Mouse (Mus musculus): ENCODE measurements around the gene Ptgds.

Gene Ptgds

DNA sequence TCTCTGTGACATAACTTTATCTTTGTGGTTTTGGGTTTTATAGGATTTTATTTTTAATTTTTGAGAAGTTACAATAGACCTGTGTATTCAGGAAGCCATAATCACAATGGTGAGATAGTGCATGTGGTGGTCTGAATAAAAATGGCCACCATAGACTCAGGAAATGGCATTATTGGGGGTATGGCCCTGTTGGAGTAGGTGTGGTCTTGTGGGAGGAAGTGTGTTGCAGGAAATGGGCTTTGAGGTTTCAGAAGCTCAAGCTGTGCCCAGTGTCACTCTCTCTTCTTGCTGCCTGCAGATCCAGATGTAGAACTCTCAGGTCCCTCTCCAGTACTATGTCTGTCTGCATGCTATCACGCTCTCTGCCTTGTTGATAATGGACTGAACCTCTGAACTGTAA is 10.7 kb upstream of the Ptgds start:
- in situ Hi-C loops (cut with MboI, MseI): no loop called here

DNA sequence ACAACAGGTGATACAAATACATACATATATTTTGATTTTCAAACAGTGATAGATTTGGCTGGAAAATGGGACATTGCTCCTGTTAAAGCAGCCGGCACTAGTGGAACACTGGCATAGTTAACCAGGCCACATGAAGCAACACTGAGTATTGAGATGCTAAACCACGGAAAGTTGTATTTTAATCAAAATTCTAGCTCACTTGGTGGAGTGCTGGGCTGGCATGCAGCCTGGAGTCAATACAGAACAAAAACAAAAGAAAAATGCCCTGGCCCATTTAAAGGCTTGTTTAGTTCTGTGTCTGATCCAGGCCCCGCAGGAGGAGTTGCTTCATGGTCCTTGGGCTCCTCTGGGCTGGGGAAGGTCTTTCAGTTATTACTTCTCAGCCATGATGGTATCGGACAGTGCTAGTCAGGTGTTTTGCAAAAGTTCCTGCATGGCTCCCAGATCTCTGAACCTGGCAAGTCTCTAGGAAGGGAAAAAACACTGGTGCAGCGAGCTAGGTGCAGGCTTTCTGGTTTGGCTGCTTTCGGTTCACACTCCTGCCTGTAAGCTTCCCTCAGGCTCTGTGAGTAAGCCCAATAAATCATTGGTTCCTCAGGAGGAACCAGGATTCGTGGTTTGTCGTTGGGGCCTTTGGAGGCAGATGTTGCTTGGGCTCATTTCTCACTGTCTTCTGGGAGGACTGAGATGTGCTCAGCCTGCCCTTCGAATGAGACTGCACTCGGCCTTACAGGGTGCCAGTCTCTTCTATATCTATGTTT is 9.9 kb upstream of the Ptgds start:
- in situ Hi-C loops (cut with MboI, MseI): no loop called here

DNA sequence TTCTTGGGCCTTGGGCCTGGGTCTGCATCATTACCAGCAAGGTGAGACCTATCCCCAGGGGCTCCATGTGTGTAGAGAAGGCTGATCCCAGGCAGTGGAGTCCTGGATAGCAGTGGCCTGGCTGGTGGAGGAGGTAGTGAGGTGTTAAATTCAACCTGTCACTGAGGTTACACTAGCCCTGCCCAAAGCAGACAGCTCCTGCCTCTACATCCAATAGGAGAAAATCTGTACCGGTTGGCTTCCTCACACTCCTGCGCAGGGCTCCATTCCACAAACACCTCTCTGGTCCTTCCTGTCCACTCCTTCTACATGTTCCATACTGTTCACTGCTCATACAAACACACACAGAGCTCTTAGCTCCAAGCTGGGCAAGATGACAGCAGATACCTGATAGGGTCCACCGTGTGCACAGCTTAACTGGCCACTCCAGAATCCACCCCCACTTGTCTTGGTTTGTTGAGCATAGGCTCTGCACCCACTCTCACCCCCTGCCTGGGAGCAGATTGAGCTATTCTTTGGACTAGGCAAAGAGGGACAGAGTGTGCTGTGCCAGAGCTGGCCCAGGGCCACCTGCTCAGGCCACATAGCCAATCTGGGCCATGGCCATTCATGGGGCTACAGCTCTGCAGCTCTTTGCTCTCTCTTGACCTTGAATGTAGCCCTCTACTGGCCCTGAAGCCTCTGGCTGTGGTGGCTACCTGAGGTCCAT is 8.3 kb upstream of the Ptgds start:
- in situ Hi-C loops (cut with MboI, MseI): no loop called here

DNA sequence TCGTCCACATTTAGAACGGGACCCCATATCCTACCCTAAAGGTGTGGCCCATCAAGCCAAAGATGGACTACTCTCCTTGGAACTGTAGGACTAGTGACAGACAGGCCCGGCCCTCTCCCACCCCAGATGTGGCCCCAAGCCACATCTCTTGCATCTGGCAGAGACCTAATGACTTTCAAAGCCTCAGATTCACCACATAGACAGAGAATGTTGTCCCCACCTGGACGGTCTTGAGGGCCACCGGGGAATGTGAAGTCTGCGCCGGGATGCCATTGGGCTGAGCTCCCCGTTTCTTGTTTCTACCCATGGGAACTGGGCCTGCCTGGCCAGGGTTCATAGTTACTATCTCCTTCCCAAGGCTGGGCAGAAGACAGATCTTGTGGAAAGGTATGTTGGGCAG is 7.7 kb upstream of the Ptgds start:
- in situ Hi-C loops (cut with MboI, MseI): no loop called here

DNA sequence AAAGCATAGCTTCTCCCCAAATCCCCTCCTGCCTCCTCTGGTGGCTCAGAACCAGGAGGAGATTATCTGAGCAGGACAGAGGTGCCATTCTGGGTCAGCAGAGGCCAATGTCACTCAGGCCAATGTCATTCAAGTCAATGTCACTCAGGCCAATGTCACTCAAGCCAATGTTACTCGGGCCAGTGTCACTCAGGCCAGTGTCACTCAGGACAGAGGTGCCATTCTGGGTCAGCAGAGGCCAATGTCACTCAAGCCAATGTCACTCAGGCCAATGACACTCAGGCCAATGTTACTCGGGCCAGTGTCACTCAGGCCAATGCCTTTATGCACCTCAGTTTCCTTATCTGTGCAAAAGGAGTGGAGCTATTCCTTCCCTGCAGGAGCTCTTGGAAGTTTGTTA is 2.7 kb upstream of the Ptgds start:
- in situ Hi-C loops (cut with MboI, MseI): no loop called here

DNA sequence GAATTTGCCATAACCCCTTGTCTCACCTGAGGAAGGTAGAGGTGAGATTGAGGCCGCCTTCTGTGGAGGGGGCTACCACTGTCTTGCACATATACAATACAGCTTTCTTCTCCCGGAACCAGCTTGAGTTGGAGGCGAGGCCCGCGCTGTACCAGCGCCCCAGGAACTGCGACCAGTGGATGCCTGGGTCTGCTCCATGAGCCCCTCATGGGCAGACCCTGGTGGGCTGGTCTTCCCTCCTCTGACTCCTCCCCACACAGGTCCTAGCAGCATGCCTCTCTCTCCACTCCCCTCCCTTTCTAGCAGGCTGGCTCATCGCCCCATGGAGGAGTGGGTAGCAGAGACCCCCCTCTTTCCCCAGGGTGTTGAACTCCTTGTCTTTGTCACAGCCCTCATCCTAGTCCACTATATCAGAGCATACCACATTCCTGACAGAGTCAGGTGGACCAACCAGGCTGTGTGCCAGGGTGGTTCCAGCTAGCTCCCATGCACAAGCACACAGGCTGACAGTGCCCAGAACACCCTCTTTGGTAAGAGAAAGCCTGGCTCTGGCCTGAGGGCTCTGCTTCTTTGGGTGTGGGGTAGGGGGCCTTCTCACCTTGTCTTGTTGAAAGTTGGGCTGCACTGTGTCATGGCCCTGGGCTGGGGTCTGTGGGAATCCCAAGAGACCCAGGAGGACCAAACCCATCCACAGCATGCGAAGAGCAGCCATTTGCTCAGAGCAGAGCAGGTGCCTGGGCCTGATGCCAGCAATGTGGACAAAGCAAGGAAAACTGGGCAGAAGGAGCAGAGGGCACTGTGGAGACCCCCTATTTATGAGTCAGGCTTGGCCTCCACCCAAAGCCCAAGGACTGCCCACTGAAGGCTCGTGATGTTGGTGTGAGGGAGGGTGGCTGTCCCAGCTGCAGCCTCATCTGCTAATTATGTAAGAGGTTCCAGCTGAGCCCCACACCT is 607 bp downstream of the Ptgds start:
- in situ Hi-C loops (cut with MboI, MseI): no loop called here

DNA sequence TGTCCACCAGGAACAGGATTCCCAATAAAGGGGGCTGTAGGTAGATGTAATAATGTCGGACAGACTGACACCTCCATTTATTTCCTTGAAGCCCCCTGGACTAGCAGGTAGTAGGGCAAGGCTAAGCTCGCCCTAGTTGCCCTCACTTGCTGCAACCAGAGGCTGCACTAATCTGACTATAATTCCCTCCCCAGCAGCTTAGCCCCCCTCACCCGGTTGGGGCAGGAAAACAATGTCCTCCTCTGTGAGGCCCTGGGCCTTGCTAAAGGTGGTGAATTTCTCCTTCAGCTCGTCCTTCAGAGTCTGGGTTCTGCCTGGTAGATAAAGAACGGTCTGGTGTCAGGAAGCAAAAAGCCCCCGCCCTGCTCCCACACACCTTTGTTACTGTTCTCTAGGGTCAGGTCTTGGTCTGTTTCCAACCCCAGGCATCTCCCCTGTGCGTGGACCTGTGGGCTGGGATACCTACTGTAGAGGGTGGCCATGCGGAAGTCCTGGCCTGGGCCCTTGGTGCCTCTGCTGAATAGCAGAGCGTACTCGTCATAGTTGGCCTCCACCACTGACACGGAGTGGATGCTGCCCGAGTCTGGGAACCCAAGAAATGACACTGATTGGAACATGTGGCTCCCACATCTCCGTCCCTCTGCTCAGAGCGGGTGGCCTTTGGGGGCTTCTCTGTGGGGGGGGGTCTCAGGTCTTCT is 2.1 kb downstream of the Ptgds start:
- in situ Hi-C loops (cut with MboI, MseI): no loop called here

DNA sequence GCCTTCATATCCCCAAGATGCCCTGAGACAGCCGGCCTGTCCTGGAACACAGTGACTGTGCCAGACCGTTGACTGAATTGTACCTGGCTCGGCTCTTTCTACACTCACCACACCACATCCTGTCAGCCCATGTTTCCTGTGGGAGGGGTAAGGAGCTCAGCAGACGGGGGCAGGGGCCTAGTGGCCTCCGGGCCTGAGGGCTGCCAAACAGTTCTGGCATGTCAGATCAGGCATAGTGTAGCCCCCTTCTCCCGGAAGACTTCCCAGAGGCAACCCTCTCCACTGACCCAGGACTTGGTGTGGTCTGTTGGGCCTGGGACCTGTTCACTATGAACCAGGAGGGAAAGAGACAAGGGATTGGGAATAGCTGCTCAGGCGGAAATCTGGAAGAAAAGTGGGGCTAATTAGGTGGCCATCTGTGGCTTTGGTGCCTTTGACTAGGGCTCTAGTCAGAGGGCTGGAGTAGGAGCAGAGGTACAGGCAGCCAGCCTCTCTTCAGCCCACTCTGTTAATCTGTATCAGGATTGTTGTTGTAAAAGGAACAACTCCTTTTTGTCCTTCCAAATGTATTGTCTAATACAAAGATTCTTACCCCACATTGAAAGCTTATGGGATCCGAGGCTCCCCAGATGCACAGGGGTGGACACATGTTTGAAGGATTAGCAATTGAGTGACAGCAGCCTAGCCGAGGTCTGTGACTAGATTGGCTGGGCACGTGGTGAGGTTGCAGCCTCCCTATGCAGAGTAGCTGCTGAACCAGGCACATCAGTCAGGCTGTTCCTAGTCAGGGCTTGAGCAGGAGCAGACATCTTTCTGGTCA is 3.8 kb downstream of the Ptgds start:
- in situ Hi-C loops (cut with MboI, MseI): no loop called here

DNA sequence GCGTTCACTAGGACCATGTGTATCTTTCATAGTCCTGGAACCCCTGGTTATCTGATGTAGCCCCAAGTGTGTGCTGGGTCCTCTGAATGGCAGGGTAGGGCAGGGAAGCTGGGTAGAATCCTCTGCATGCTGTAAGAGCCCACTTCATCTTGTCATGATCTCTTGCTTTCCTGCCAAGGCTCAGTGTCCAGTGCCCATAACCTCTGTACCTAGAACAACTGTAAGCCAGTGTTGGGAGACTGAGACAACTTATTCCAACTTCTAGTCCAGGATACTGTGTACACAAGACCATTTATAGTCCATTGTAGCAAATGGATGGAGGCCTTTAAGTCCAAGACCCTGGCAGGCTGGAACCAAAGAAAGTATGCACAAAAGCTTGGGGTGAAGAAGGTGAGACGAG is 4.6 kb downstream of the Ptgds start:
- in situ Hi-C loops (cut with MboI, MseI): no loop called here

DNA sequence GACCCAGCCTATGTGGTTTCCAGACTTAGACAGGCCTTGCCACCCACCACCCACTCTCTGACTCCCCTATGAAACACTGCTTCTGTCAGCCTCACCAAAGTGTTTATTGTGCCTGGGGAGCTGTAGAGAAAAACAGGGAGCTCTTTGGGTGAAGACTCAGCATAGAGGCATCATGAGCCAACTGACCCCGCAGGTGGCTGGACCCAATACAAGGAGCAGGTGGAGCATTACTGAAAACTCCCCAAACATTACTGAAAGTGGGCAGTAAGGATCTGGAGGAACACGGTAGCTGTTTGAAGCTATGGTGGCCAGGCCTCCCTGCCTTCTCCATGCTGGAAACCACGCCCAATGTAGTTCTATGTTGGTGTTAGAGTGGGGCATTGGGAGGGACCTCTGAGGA is 6.2 kb downstream of the Ptgds start:
- in situ Hi-C loops (cut with MboI, MseI): no loop called here

DNA sequence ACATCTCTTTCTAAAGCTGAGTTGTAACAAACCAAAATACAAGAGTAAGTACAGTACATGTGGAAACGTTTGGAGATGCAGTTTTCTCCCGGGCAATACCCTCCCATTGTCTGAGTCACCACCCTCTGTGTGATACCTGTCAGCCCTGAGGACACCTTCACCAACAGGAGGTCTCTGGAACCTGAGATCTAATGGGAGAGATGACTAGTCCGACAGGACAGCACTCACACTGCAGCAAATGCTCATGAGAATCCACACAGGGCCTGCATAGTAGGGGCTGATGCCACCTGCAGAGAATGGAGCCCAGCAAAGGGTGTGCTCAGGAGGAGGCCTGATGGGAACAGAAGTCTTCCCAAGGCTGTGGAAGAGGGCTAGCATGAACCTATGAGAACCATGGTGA is 8.4 kb downstream of the Ptgds start:
- in situ Hi-C loops (cut with MboI, MseI): no loop called here

DNA sequence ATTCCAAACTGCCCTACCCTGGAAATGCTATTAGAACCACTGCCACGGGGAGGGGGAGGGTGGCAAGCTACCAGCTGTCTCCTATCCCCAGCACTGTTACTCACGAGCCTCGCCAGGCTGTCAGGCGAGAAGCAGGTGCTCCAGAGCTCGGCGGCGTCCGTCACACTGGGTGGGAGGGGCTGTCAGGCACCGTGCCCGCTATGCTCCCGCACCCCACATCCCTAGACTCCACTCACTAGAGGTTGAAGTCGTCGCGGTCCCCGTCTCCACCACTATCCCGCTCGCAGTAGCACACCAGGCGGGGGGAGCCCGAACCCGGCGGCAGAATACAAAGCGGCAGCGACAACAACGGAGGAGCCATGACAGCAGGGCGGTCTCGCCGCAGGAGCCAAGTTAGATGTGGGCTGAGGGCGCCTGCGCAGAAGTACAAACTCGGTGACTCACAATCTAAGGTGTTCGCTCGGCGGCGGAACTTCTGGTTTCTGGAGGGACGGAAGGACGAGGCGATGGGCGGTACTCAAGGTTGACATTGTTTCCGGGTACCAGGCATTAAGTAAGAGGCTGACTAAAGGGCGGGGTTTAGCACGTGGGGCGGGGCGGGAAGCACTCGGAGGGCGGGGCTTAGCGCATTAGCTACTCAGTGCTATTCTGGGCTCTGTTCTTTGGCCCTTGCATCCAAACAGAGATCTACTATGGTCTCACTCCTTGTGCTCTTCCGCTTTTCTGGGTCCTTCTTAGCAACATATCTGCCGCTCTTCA is 9.1 kb downstream of the Ptgds start, which contains the start of gene Paxx:
Paxx (minus strand) TSS at position 544 of the 759 bp plus-strand sequence.
- in situ Hi-C loops (cut with MboI, MseI): no loop called here

DNA sequence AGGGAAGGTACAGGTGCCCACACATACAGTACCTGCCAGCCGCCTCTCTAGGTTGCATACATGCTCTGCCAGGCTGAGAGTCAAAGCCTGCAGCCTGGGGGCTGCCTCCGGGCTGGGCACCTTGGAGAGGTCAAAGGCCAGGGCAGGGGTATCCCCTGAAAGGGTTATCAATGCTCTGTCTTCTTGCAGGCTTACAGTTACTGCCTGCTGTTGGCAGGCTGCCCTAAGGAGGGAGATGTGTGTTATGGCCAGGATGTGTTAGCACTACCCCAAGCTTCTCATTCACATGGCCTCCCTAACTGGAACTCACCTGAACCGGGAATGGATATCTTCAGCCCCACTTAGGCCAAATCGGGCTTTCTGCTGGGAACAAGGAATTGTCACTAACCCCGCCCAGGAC is 9.7 kb downstream of the Ptgds start:
- in situ Hi-C loops (cut with MboI, MseI): no loop called here

DNA sequence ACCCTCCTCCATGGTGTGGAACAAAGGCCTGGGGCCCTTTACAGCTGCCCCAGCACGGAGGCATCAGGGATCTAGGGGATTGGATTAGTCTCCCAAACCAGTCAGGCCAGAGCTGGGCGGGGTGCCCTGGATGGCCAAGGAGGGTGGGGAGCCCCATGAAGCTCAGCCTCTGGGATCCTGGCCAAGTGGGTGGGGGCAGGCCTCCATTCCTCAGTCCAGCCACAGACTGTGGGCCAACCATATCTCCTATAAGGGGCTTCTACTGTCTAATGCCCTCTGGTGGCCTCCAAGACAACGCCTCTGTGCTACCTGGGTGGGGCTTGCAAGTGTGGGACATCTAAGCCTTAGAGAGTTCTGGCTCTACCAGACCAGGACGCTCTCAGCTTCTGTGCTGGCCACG is 10.9 kb downstream of the Ptgds start:
- in situ Hi-C loops (cut with MboI, MseI): no loop called here

DNA sequence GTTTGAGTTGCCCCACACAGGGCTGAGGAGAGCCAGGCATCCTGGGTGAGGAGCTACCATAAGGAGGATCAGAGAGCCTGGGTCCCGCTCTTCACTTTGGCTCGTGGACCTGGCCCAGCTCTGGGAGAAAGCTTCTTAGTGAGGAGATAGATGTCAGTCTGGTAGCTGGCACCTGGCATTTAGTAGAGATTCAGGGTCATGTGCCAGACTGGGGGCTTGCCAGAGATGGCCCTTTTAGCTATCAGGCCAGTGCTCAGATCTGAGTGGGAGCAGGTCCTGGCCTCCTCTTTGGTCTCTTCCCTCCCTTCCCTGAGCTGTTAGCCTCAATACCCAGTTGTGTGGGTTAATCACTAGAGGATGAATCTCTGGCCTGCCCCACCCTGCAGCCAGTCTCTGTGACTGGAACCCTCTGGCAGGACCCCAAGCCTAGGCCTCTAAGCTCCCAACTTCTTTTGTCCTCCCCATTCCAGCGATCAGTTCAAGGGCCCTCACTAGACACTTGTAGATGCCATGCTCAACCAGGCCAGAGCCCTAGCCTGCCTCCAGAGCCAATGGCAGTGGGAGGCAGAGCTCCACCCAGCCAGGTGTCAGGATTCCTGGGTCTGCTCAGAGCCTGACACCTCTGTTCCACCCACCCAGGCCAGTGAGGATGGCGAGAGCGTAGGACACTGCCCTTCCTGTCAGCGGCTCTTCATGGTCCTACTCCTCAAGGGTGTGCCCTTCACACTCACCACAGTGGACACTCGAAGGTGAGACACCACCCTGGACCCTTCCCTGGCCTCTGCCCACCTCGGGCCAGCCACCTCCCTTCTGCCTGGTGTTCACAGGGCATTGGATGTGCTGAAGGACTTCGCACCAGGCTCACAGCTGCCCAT is 12.6 kb downstream of the Ptgds start:
- in situ Hi-C loops (cut with MboI, MseI): no loop called here

DNA sequence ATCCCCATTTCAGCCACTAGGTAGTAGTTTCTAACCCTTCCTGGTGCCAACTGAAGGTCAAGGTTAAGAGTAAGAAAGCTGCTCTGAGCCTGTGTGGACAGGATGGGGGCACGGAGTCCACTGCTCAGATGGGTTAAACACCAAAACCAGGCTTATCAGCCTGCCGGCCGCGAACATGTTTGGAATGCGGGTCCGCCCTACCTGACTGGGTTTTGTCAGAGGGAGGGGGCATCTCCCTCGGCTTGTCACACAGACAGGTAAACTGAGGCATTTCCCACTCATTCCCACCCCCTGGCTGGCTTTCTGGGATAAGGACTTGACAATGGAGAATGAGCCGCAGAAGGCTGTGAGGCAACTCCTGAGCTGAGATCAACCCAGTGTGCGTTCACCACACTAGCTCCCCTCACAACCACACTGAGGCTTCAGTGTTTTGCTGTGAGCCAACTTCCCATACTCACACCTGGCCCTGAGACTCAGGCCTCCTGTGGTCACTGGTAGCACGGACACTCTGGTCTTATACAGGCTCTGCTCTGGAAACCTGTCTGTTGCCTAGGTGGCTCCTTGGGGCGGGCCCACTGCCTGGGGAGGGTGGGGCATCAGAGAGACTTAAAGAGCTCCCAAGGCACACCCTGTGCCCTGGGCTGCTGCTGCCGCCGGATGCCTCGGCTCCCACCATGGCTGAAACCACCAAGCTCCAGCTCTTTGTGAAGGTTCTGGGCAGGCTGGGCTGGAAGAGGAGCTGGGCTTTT is 13.5 kb downstream of the Ptgds start, which contains the start of gene Clic3:
Clic3 (plus strand) TSS at position 634 of the 749 bp plus-strand sequence.
- in situ Hi-C loops (cut with MboI, MseI): no loop called here

DNA sequence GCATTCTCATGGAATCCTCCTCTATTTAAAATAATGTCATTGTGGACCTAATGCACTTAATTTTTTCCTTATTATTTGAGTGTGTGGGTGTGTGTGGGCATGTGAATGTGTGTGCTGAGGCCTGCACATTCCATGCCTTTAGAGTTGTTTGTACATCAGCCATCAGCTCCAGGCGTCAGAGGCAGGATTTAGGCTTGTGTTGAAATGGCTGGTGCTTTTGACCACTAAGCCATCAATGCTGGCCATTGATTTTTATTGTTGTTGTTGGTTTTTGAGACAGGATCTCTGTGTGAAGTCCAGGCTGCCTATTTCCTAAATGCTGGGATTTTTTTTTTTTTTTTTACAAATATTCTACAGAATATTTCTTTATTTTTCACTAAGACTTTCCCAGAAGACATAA is 16.9 kb downstream of the Ptgds start:
- in situ Hi-C loops (cut with MboI, MseI): no loop called here

All from T-helper 2 cell (primary cell).